Mouse (Mus musculus) heart, embryonic 16.5 days (tissue): Measurements from ENCODE around the gene Atp5l. TPM values are rescaled to one million over a fixed set of nuclear protein-coding genes. Genes with fewer than 3 reads are reported as not detected.

Source experiments
- ATAC-seq: fragments of 200-750 bp; cut with Nextera tagmentation; replicated peaks from 2 replicates; pipeline ENCODE4 v1.8.0; 2017; ENCODE audit warnings: moderate number of reproducible peaks; ENCODE audit not compliant: insufficient read depth, low FRiP score; ENCODE audit errors: extremely low read depth
- H3K27ac ChIP-seq: fragments of 300-500 bp; sonication (generic); 2 replicates; pipeline ENCODE4 v1.5.1; 2014; ENCODE audit warnings: mild to moderate bottlenecking, low read length, control low read depth, moderate library complexity
- H3K27me3 ChIP-seq: fragments of 300-500 bp; sonication (generic); 2 replicates; pipeline ENCODE4 v1.6.1; 2014; ENCODE audit warnings: low read length, mixed read lengths; ENCODE audit not compliant: control insufficient read depth, insufficient read depth
- H3K36me3 ChIP-seq: fragments of 300-500 bp; sonication (generic); 2 replicates; pipeline ENCODE4 v1.6.1; 2014; ENCODE audit not compliant: control insufficient read depth, insufficient read depth
- H3K4me1 ChIP-seq: fragments of 300-500 bp; sonication (generic); 2 replicates; pipeline ENCODE4 v1.6.1; 2014; ENCODE audit warnings: low read length, mixed read lengths; ENCODE audit not compliant: control insufficient read depth, insufficient read depth
- H3K4me2 ChIP-seq: fragments of 300-500 bp; sonication (generic); 2 replicates; pipeline ENCODE4 v1.6.1; 2014; ENCODE audit warnings: low read depth, mild to moderate bottlenecking, control low read depth, low read length
- H3K4me3 ChIP-seq: fragments of 300-500 bp; sonication (generic); 2 replicates; pipeline ENCODE4 v1.5.1; 2014; ENCODE audit warnings: mild to moderate bottlenecking, control low read depth, low read length
- H3K9ac ChIP-seq: fragments of 300-500 bp; sonication (generic); 2 replicates; pipeline ENCODE4 v1.6.1; 2014; ENCODE audit warnings: low read length, control low read depth
- H3K9me3 ChIP-seq: fragments of 300-500 bp; sonication (generic); replicated peaks from 2 replicates; pipeline ENCODE4 v1.6.1; 2016; ENCODE audit warnings: low read length; ENCODE audit not compliant: control insufficient read depth
- WGBS: fragments of 180-500 bp; shearing (Covaris S2); extraction: QIAGEN DNeasy Blood & Tissue Kit; methylation state at CpG from one replicate; pipeline ENCODE4 v1.1.7; 2014; 5-methylcytosine and 5-hydroxymethylcytosine counted together
- polyA plus RNA-seq: library from polyadenylated mRNA; unstranded; fragments of >200 nt; fragmentation: Nextera tagmentation; extraction: Ambion mirVana; gene quantifications from 2 replicates; pipeline ENCODE4 v1.2.1, GENCODE M21; 2015

Gene Atp5l
- polyA plus RNA-seq, 1 experiment from 2014 or later, result 1,180 TPM

DNA sequence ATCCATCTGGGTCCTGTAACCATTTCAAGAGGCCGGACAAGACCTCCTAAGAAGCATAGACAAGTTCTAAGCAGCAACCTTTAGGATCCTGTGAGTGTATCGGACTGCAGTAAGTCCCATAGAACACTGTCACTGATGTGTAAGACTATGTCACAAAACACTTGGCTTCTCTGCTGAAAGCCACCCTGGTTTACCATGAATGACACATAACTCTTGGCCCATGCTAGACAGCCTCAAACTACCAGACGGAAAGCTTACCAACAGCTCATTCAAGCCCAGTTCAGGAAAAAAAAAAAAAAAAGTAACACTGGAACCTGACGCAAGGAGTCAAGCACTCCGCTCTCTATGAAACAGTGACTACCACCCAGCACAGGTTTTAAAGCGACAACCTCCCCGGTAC lies 42.9 kb downstream of the Atp5l start:
- no peak for ATAC-seq
- Histone ChIP-seq H3K4me3 (no peak overlapping the region), H3K4me2 (no peak overlapping the region), H3K27me3 (no peaks in the 10 kb centered on the region), H3K36me3 (no peaks in the 10 kb centered on the region; the same call in 1 of the 2 replicates), H3K9me3 (no peaks in the 10 kb centered on the region), H3K27ac (no peak overlapping the region), H3K4me1 (peaks cover 42% of the 10 kb centered on the region), H3K9ac (no peak overlapping the region)
- WGBS, result 88% methylated on average over 7 of the region's 7 CpGs

DNA sequence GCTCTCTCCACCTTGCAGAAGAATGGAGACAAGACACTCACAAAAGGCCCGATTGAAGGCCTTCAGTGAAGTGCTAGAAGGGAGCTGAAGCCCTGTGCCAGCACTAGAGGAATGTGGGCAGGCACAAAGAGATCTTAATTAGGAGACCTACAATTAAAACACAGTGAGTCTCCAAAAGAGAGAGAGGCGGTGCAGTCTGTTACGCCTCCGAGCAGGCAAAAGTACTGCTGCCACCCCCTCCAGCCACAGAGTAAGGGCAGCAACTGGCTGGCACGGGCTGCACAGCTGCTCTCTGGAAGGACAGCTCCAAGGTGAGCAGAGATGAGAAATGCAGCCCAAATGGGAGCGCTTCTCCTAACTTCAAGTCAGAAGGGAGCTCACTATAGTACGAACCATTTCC lies 45.1 kb downstream of the Atp5l start:
- Histone ChIP-seq H3K9ac (0 out of 2 replicates have a peak overlapping the region, but pooled peaks have one; percentile 21), H3K27me3 (no peaks in the 10 kb centered on the region), H3K4me2 (peak overlapping the region; percentile 14; the same call in 1 of the 2 replicates), H3K27ac (0 out of 2 replicates have a peak overlapping the region, but pooled peaks have one; percentile 10), H3K36me3 (no peaks in the 10 kb centered on the region; the same call in 1 of the 2 replicates), H3K4me3 (no peak overlapping the region), H3K9me3 (no peaks in the 10 kb centered on the region), H3K4me1 (peaks cover 50% of the 10 kb centered on the region)
- whole genome bisulfite sequencing, result 62% methylated on average over 7 of the region's 7 CpGs
- no peak for ATAC-seq

DNA sequence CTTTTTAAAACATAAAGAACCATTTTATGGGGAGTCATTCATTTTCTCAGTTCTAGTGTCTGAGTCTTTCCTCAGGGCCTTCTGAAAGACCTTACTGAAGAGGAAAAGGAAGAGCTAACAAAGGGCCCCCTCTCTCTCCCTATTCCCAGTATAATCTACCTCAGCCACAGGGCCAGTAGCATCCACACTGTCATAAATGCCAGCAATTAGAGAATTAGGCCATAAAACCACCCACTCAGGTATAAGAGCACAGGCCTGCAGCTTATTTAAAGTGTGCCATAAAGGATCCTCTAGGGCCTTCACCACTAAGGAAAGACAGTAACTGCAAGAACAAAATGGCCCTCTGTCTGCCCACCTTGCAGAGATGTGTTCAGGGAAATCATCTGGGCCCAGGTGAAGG lies 46.3 kb downstream of the Atp5l start:
- H3K27ac ChIP-seq, result no peak overlapping the region
- no peaks in the 10 kb centered on the region; the same call in 1 of the 2 replicates for H3K36me3 ChIP-seq
- ATAC-seq, result no peak
- no peak overlapping the region for H3K4me2 ChIP-seq
- no peak overlapping the region for H3K9ac ChIP-seq
- H3K4me3 ChIP-seq, result no peak overlapping the region
- no peaks in the 10 kb centered on the region for H3K9me3 ChIP-seq
- H3K27me3 ChIP-seq, result no peaks in the 10 kb centered on the region
- H3K4me1 ChIP-seq, result peaks cover 45% of the 10 kb centered on the region

DNA sequence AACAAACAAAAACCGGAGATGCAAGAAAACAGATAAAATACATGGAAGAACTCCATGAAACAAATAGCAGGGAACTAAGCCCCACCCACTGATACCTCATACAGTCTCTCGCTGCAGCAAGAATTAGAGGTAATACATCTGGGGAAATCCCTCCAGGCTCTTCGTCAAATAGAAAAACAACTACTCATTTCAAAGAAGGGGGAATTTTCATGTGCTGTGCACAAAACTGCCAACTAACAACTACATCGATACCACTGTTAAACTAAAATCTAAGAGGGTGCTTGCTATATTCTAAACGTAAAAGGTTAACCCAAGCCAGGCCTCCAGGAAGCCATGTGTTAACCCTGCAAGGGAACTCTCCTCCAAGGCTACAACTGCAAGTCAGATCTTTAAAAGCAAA lies 46.9 kb downstream of the Atp5l start:
- 56% methylated on average over 5 of the region's 5 CpGs for WGBS
- Histone ChIP-seq H3K9me3 (no peaks in the 10 kb centered on the region), H3K27me3 (no peaks in the 10 kb centered on the region), H3K4me1 (peaks cover 41% of the 10 kb centered on the region), H3K4me3 (no peak overlapping the region), H3K27ac (no peak overlapping the region), H3K4me2 (no peak overlapping the region), H3K36me3 (no peaks in the 10 kb centered on the region; the same call in 1 of the 2 replicates), H3K9ac (no peak overlapping the region)
- no peak for ATAC-seq

DNA sequence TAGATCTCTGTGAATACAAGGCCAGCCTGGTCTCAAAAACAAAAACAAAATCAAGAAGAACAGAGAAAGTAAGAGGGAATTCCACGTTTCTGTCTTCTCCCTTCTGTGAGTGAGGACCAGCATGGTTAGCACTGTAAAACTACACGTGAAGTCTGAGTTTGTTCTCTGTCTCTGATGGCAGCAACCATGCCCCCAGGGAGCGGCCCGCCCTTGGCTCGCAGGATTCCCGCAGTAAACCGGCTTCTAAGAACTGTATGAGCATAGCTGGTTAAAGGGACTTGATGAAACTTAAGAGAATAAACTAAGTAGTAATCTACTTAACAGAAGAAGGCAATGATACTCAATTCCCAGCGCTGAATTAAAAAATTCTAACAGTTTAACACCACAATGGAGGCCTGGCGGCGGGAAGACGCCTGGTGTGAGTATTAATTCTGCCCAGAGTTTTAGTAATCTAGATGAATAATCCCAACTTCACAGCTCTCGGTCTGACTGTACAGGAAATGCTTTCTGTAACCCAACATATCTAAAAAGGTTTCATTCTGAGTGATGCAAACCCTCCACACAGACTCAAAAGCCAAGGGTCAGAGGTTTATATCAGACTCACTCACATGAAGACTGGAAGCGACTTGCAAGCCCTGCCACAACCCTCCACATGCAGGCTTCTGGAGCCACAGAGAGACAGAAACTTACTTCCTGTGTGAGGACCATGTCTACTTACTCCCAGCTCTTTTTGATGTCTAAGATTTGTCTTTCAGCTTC lies 52.0 kb downstream of the Atp5l start:
- Histone ChIP-seq H3K36me3 (peaks cover 2% of the 10 kb centered on the region; the same call in 1 of the 2 replicates), H3K4me1 (peaks cover 51% of the 10 kb centered on the region), H3K4me3 (no peak overlapping the region), H3K27me3 (no peaks in the 10 kb centered on the region), H3K9me3 (no peaks in the 10 kb centered on the region), H3K27ac (no peak overlapping the region), H3K9ac (no peak overlapping the region), H3K4me2 (no peak overlapping the region)
- ATAC-seq, result no peak
- WGBS, result 81% methylated on average over 13 of the region's 13 CpGs

DNA sequence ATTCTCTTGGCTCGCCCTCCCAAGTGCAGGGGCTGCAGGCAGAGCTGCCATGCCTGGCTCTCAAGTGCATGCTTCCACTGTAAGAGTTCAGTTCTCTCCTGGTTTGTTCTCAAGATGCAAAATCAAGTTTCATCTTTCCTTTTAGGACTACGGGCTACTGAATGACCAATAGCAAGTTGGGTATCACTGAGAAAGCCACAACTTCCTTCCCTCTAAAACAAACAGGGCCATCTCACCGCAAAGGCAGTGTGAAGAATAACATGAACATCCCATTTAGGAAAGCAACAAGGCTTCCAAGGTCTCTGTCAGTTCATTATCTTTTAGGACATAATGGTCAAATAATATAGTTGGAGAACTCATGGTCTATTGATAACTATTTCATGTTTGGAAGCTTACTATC lies 52.9 kb downstream of the Atp5l start:
- peaks cover 44% of the 10 kb centered on the region for H3K4me1 ChIP-seq
- H3K27me3 ChIP-seq, result no peaks in the 10 kb centered on the region
- peaks cover 2% of the 10 kb centered on the region; the same call in 1 of the 2 replicates for H3K36me3 ChIP-seq
- H3K4me3 ChIP-seq, result no peak overlapping the region
- H3K9ac ChIP-seq, result no peak overlapping the region
- H3K9me3 ChIP-seq, result no peaks in the 10 kb centered on the region
- WGBS, result 64% methylated on average over 3 of the region's 3 CpGs
- H3K4me2 ChIP-seq, result no peak overlapping the region
- ATAC-seq, result no peak
- H3K27ac ChIP-seq, result no peak overlapping the region

DNA sequence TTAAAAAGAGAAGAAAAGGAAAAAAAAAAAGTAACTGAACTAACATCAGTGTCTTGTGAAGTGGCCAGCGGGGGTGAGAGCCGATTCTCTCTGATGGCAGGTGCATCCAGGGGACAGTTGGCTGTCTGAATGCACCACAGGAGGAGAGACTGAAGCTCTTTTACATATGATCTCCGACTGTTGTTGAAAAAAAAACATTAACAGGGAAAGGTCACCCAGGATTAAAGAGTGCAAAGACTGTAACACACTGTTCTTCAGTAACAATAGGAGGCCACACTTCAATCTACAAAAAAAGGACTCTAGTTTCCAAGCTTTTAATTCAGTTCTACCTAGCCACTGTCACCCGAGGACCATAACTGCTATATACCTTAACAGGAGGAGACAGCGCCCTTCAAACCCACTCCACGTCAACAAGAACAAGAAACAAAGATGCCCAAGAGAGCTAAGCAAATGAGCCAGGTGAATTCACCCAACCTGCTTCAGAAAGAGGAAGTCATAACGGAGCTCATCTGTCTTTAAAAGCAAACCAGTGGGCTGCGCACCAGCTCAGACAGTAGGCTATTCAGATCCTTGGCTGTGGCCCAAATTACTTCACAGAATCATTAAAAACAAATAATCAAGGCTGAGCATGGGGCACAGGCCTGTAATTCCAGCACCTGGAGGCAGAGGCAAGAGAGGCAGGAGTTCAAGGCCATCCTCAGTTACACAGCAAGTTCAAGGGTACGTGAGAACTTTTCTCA lies 53.9 kb downstream of the Atp5l start:
- Histone ChIP-seq H3K27me3 (no peaks in the 10 kb centered on the region), H3K9ac (no peak overlapping the region), H3K4me1 (peaks cover 38% of the 10 kb centered on the region), H3K4me2 (no peak overlapping the region), H3K36me3 (peaks cover 6% of the 10 kb centered on the region; the same call in 1 of the 2 replicates), H3K4me3 (no peak overlapping the region), H3K27ac (peak overlapping the region; percentile 65), H3K9me3 (no peaks in the 10 kb centered on the region)
- no peak for ATAC-seq
- WGBS, result 52% methylated on average over 9 of the region's 9 CpGs
